Mouse (Mus musculus): ENCODE data around the gene Fancd2.

The Fancd2 gene

DNA sequence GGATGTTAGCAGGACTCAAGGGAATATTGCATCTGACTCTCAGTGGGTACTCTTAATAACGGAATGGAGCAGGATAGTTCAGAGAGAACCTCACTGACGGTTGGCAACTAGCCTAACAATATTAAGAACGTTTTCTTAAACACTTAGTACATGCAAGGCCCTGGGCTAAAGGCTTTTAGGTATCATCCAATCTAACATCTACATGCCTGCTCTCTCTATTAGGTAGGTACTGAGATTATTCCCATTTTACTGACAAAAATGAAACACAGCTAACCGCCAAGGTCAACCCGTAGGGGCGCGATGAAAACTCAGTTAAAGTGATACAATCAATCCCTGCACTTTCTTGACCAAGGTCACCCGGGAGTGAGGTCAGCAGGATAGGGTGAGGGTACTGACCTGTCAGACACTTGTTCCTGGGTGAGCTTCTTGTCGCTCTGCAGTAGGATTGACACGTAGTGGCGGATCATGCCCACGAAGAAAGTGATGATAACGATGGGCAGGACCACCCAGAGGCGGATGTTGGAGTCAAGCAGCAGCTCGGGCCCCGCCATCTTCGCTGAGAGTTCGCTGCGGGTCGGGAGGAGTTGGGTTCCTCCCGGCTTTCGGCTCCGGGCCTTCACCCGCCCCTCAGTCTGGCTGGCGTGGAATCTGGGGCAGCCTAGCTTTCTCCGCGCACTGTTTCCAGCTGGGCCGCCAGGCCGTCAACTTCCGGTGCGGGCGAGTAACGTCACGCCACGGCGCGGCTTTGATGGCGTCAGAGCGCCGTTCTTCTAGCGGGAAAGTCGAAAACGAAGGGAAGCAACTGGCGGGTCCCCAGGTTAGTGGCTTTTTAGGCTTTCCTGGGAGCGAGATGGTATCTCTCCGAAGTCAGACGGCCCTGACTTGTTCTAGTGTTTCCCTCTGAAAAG is at the start of gene Fancd2, which contains the start of gene Emc3:
TSS of gene Fancd2 (plus strand) at position 751 of the 908 bp plus-strand sequence.
TSS of gene Emc3 (minus strand) at position 721 of the 908 bp plus-strand sequence.
- peak; percentile 90 for DNase-seq

DNA sequence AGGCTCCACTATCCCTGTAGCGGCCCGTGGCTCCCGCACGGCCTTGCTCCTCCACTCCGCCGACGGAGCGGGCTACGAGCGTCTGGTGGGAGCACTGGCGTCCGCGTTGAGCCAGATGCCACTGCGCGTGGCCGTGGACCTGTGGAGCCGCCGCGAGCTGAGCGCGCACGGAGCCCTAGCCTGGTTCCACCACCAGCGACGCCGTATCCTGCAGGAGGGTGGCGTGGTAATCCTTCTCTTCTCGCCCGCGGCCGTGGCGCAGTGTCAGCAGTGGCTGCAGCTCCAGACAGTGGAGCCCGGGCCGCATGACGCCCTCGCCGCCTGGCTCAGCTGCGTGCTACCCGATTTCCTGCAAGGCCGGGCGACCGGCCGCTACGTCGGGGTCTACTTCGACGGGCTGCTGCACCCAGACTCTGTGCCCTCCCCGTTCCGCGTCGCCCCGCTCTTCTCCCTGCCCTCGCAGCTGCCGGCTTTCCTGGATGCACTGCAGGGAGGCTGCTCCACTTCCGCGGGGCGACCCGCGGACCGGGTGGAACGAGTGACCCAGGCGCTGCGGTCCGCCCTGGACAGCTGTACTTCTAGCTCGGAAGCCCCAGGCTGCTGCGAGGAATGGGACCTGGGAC is 48.9 kb upstream of the Fancd2 start:
- DNase-seq = no peak

DNA sequence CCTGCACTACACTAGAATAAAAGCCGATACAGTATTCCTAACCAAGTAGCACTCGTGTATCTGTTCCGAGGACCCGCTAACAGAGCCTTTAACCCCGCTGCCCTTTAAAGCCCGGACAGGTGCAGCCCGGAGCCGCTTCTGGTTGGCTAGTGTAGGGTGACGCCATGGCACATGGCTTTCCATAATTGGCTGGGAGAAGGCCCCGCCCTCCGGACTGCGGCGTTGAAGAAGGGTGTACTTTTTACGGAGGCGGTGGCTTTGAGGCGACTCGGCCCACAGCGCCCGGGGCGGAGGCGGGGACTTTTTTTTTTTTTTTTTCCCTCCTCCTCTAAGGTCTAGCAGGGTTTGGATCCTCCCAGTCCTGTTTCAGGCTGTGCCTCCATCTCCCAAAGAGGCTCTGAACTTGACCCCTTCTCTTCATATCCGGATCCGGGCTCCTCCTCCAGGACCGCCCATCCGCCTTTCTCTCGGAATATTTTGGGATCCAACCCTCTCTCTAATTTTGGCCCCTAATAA is 48.3 kb upstream of the Fancd2 start, which contains the start of gene Creld1:
TSS of gene Creld1 (plus strand) at position 198 of the 516 bp plus-strand sequence.
- DNase-seq = peak; percentile 98

- no peak for DNase-seq
These were observed 47.8 kb upstream of the Fancd2 start for GRCm38 (mm10) chr6:113483729-113484128.

DNA sequence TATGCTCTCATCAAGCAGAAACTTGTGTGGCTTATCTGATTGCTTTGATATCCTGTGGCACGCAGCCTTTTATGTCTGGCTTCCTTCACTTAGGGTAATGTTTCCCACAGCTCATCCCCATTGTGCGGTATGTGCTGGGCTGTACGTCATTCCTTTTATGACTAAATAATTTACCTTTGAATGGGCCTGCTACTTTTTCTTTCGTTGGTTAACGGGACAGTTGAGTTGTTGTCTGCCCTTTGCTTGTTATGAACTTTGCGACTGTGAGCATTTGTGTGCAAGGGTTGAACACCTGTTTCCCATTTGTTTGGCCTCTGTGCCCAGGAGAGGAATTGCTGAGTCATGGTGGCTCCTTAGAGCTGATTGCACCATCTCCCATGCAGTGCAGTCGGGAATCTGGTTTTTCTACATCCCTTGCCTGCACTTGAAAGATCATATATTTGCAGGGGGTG is 44.3 kb upstream of the Fancd2 start:
- DNase-seq = peak; percentile 74

DNA sequence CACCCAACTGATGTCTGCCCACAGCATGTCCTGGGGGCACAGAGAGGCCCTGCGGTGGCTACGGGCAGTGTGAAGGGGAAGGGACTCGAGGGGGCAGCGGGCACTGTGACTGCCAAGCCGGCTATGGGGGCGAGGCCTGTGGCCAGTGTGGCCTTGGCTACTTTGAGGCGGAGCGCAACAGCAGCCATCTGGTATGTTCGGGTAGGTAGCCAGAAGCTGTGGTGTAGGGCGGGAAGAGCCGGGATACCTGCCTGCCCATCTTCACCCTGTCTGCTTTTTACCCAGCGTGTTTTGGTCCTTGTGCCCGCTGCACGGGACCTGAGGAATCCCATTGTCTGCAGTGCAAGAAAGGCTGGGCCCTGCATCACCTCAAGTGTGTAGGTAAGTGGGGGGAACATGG is 42.1 kb upstream of the Fancd2 start:
- DNase-seq = no peak

GRCm38 (mm10) chr6:113492101-113492864 is 39.2 kb upstream of the Fancd2 start:
- no peak for DNase-seq

DNA sequence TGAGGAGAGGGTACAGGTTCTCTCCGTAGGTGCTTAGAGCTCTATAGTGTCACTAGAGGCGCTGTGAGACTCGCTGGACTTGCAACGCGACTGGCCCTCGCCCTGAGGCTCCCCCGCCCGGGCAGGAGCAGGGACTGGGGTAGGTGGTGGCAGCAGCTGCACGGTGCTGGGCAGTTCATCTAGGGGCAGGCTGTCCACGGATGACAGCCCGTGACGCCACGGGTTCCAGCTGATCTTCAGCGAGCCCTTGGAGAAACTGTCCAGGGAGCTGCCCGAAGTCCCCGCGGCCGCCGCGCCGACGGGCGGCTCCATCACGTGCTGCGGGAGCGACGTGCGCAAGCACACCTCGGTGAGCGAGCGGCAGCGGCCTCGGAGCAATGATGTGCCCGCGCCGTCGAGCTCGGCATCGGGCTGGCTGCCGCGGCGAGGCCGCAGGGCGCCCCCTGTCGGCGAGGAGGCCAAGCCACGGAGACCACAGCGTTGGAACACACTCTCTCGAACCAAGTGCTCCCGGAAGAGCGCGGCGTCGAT is 37.2 kb upstream of the Fancd2 start:
- DNase-seq = peak; percentile 80

DNA sequence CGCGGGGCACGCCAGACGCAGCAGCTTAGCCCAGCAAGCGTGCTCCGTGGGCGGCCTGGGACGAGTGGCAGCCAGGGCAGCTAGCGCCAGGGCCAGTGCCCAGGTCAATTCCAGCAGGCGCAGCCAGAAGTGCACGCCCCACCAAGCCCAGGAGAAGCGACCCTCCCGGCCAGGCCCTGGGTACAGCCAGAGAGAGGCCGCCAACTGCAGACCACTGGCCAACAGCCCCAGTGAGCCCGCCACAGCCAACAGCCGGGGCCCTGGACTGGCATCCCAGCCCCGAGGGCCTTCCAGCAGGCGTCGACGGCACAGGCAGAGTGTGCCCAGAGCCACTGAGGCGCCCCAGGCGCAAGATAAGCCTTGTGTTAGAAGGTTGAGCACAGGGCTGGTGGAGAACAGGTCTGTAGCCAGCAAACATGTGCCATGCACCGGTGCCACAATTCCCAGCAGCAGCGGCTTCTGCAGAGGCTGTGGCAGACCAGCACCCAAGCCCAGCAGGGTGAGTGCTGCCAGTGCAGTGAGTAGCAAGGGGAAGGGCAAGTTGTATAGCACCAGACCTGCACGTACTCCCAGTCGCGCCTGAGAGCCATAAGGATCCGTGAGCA is 36.3 kb upstream of the Fancd2 start:
- no peak for DNase-seq

DNA sequence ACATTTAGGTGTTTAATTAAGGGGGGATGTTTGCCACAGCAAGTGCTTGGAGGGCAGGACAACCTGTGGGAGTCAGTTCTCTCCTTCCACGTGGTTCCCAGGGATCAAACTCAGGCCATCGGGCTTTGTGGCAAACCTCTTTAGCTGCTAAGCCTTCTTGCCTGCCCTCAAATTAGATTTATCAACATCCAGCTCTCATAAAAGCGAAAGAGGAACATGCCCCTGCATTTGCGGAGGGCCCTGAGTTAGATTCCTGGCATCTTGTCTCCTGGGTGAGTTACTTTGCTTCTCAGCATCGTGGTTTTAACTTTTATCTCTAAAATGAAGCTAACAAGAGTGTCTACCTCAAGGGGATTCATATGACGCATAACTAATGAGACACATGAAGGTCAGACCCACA is 32.1 kb upstream of the Fancd2 start:
- no peak for DNase-seq

DNA sequence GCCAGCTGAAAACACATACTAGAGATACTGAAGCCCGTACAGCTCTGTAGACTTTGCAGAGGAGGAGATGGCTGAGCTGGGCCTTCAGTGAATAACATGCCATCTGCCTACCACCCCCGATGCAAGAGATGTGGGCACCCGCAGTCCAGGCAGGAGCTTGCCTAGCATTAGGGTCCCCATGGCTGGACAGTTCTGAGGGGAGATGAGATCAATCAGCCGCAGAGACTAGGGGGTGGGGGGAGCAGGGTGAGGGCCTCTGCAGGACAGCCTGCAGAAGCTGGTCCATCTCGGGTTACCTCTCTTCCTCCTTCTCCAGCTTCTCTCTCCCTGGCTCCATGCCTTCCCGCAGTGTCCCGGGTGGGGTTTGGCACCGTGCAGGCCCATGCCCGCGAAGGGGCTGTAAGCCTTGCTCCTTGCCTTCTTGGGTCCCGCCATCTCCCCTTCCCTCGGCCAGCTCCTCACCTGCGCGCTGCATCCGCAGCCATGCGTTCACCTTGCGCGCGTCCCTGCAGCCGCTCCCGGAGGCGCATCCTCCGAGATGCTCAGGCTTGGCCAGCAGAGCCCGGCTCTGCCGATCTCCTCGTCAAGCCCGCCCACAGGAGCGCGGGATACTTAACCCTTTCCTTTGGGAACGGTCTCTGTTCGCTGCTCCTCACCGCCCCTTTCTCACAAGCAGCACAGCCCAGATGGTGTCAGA is 29.9 kb upstream of the Fancd2 start, which contains the start of gene Prrt3:
TSS of gene Prrt3 (minus strand) at position 544 of the 697 bp plus-strand sequence.
- DNase-seq = no peak

GRCm38 (mm10) chr6:113502801-113503200 is 28.7 kb upstream of the Fancd2 start:
- no peak for DNase-seq

DNA sequence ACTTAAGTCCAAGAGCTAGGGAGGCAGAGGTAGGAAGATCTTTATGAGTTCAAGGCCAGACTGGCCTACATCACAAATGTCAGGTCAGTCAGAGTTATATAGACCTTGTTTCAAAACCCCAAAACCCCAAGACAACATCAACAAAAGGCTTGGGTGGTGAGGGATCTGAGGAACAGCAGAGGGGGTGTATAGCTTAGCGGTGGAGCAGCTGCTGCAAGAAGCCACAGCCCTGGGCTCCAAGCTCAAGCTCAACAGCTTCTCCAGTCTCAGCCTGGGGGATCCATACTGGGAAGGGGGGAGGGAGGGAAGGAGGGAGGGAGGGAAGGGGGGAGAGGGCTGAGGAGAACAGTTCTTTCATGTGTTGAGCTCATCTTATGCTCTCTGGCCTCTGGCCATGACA is 25.8 kb upstream of the Fancd2 start:
- DNase-seq = no peak

GRCm38 (mm10) chr6:113507130-113507529 is 24.4 kb upstream of the Fancd2 start:
- no peak for DNase-seq

DNA sequence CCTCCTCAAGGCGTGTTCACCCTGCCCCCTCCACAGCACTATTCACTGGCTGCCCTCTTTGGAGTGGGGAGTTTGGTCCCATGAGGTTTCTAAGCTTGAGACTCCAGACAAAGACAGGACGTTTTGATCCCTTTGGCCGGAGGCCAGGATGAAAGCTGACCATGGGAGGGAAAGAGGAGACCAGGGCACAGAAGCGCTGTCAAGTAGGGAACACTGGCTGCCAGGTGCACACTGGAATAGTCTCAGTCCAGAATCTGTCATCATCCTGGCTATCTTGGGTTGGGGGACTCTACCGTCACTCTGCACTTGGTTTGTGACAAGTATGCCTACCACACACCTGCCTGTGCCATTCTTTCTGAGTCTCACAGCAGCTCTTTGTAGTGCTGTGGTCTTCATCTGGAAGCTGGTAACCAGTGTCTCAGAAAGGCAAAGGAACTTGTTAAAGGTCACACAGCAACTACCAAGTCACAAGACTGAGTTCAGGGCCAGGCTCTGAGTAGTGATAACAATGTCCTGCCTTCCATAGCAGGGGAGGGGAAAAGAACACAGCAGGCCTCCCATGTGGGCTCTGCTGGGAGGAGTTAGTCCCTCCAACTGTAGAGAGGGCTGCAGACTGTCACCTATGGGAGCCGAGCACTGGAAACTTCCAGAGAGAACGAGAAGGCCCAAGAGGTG is 23.1 kb upstream of the Fancd2 start:
- DNase-seq = no peak

- DNase-seq = no peak
These were observed 22.6 kb upstream of the Fancd2 start for GRCm38 (mm10) chr6:113508947-113509280.

DNA sequence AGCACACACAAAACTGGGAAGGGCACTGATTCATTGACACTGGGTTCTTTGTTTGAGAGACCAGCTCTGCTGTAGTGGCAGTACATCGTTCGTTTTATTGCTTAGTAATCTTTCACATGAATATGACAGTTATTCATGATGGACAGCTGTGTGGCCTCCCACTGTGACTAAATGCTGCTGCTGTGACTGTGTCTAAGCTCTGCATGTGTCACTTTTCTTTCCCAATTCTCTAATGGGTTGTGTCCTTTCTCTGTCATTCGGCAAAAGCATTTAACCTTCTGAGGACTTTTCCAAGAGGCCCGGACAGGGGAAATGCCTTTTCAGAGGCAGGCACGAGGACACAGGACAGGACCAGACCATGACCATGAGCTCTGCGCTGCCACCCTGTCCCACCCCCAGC is 17.5 kb upstream of the Fancd2 start:
- DNase-seq = no peak

DNA sequence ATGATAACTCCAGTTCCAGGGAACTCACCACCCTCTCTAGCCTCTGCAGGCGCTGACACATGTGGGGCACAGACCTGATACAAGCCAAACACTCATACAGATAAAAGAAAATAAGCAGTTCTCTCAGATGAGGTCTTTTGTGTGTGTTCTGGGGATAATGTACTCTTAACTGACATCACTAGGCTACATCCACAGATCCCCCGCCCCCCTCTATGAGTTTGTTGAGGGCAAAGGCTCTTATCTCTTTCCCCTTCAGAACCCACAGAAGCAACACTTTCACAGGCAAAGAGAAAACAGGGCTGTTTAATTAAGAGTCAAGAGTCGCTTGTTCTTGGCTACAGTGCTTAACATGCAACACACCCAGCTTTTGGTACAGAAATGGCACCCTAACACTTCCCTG is 16.9 kb upstream of the Fancd2 start:
- no peak for DNase-seq

DNA sequence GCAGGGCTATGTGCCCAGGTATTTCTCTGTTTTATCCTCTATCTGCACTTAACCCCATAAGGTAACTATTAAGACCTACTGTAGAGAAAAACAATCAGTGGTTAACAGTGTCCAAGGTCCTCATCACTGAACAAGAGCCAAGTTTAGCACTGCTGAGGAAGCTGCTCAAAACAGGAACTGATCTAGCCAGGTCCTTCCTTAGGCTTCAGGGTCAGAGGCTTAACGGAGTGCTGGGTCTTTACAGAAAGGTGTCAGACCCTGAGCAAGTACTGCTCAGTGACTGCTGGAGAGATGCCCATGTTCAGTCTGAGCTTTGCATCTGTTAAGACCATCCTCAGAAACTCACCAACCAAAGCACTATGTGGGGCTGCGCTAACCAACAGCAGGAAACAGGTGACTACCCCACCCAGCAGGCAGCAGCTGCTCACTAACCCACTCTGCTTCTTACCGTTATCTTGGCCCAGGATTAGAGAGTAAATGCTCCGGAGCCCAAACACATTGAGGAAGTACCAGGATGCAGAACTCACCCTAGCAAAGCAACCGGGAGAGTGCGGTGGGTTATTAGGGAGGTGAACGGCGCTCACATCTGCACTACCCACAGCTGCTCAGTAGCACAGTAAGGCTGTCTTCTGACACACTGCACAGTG is 13.9 kb upstream of the Fancd2 start:
- DNase-seq = no peak

GRCm38 (mm10) chr6:113522310-113522709 is 9.2 kb upstream of the Fancd2 start:
- DNase-seq = no peak

GRCm38 (mm10) chr6:113523420-113523819 is 8.1 kb upstream of the Fancd2 start:
- no peak for DNase-seq
